Mouse (Mus musculus): ENCODE measurements around the gene Vsnl1. TPM values are rescaled to one million over a fixed set of nuclear protein-coding genes. Genes with fewer than 3 reads are reported as not detected.

Vsnl1 gene
- total and polyA plus RNA-seq, 3 experiments = 0.41 to 0.57 (median 0.57) TPM

DNA sequence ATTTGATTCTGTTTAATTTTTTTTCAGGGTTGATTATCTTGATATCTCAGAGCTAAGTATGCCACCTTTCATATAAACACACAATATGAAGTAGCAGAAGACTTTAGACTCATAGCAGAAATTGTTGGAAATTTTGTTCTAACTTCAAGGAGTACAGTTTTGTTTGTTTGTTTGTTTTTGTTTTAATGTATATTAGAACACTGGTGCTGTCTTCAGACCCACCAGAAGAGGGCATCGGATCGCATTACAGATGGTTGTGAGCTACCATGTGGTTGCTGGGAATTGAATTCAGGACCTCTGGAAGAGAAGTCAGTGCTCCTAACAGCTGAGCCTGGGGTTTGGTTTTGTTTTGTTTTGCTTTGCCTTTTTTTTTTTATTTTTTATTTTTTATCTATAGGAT lies 150.0 kb downstream of the Vsnl1 start:
- intact Hi-C loops (cut with DNase I) = loop anchor here (2.0 to 5.0 kb wide), 2 partner anchors 14 to 89 kb away; no protein-coding TSS in a partner anchor
- Histone ChIP-seq H3K36me3 (ENCODE audit: control insufficient read depth, insufficient read depth, low read length) (peaks cover 13% of the 10 kb centered on the region), H3K27ac (no peak overlapping the region), H3K79me2 (replicated peaks; ENCODE audit: control insufficient read depth, insufficient read depth, low read length) (no peaks in the 10 kb centered on the region), H3K27me3 (ENCODE audit: control insufficient read depth, insufficient read depth, low read length) (no peaks in the 10 kb centered on the region), H3K9ac (ENCODE audit: low read depth, low read length) (no peak overlapping the region), H3K4me1 (ENCODE audit: control insufficient read depth, insufficient read depth, low read length) (no peaks in the 10 kb centered on the region), H3K4me3 (no peak overlapping the region)
- no peak for TF ChIP-seq EP300 (IDR thresholded peaks at IDR 0.05; ENCODE audit: insufficient read depth, low read depth, low read length)
- TF ChIP-seq CTCF (IDR thresholded peaks at IDR 0.05) = peak; percentile 60
- 92% methylated on average over 2 of the region's 2 CpGs for WGBS
- DNase-seq = no peak

DNA sequence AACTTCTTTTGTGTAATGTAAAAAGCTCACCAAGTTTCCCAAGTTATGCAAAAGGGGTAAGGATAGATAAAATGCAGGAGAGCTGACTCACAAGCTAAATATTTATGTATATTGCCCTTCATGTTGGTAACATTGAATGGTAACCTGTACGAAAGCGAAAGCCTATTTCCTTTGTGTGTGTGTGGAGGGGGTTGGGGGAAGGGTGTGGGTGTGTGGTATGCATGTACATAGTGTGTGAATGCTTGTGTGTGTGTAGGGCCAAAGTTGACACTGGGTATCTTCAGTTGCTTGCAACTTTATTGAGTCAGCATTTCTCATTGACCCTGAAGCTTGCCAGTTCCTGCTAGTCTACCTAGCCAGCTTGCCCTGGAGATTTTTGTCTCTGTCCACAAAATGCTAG lies 154.8 kb downstream of the Vsnl1 start:
- Histone ChIP-seq H3K79me2 (replicated peaks; ENCODE audit: control insufficient read depth, insufficient read depth, low read length) (0 out of 2 replicates have a peak, but pooled peaks cover 1% of the 10 kb centered on the region), H3K27ac (no peak overlapping the region), H3K4me1 (ENCODE audit: control insufficient read depth, insufficient read depth, low read length) (no peaks in the 10 kb centered on the region), H3K4me3 (no peak overlapping the region), H3K27me3 (ENCODE audit: control insufficient read depth, insufficient read depth, low read length) (no peaks in the 10 kb centered on the region), H3K36me3 (ENCODE audit: control insufficient read depth, insufficient read depth, low read length) (peaks cover 8% of the 10 kb centered on the region), H3K9ac (ENCODE audit: low read depth, low read length) (no peak overlapping the region)
- intact Hi-C loops (cut with DNase I) = no loop called here
- 92% methylated on average over 2 of the region's 2 CpGs for WGBS
- no peak for DNase-seq
- TF ChIP-seq CTCF (IDR thresholded peaks at IDR 0.05) = no peak
- no peak for TF ChIP-seq EP300 (IDR thresholded peaks at IDR 0.05; ENCODE audit: insufficient read depth, low read depth, low read length)
- no peak for TF ChIP-seq POLR2A (IDR thresholded peaks at IDR 0.05; ENCODE audit: insufficient read depth, low read depth, low read length)

- Histone ChIP-seq H3K79me2 (replicated peaks; ENCODE audit: control insufficient read depth, insufficient read depth, low read length) (peaks cover 3% of the 10 kb centered on the region; the same call in 1 of the 2 replicates), H3K36me3 (ENCODE audit: control insufficient read depth, insufficient read depth, low read length) (peaks cover 5% of the 10 kb centered on the region), H3K27ac (no peak overlapping the region), H3K27me3 (ENCODE audit: control insufficient read depth, insufficient read depth, low read length) (no peaks in the 10 kb centered on the region), H3K4me1 (ENCODE audit: control insufficient read depth, insufficient read depth, low read length) (peaks cover 1% of the 10 kb centered on the region; the same call in 1 of the 2 replicates), H3K9ac (ENCODE audit: low read depth, low read length) (no peak overlapping the region), H3K4me3 (no peak overlapping the region)
- WGBS = 74% methylated on average over 3 of the region's 3 CpGs
- TF ChIP-seq CTCF (IDR thresholded peaks at IDR 0.05) (no peak), POLR2A (IDR thresholded peaks at IDR 0.05; ENCODE audit: insufficient read depth, low read depth, low read length) (no peak), EP300 (IDR thresholded peaks at IDR 0.05; ENCODE audit: insufficient read depth, low read depth, low read length) (no peak)
- no peak for DNase-seq
- intact Hi-C loops (cut with DNase I) = no loop called here
Measured at GRCm38 (mm10) chr12:11279886-11280285, 156.5 kb downstream of the Vsnl1 start.

DNA sequence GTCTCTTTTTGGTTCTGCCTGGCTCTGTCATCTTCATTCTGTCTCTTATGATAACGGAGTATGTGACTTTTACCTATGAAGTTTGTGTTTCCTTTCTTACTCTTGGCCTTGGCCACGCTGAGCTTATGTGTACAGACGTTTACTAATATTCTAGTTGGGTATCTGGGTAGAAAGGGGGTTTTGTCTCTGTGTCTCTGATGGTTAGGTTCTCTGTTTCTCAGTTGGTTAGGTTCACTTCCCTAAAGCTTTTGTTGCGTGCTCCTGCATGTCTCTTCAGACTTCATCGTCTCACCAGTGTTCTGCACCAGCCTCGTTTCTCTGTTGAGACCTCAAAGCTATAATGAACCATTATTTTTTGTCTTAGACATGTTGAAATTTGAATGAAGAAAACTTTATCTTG lies 159.2 kb downstream of the Vsnl1 start:
- H3K79me2 ChIP-seq (replicated peaks; ENCODE audit: control insufficient read depth, insufficient read depth, low read length) = peaks cover 4% of the 10 kb centered on the region; the same call in 1 of the 2 replicates
- intact Hi-C loops (cut with DNase I) = no loop called here
- 93% methylated on average over 6 of the region's 6 CpGs for WGBS
- DNase-seq = no peak
- H3K4me1 ChIP-seq (ENCODE audit: control insufficient read depth, insufficient read depth, low read length) = peaks cover 1% of the 10 kb centered on the region; the same call in 1 of the 2 replicates
- H3K4me3 ChIP-seq = no peak overlapping the region
- TF ChIP-seq EP300 (IDR thresholded peaks at IDR 0.05; ENCODE audit: insufficient read depth, low read depth, low read length) (no peak), POLR2A (IDR thresholded peaks at IDR 0.05; ENCODE audit: insufficient read depth, low read depth, low read length) (no peak), CTCF (IDR thresholded peaks at IDR 0.05) (no peak)
- no peak overlapping the region for H3K9ac ChIP-seq (ENCODE audit: low read depth, low read length)
- no peaks in the 10 kb centered on the region for H3K27me3 ChIP-seq (ENCODE audit: control insufficient read depth, insufficient read depth, low read length)
- H3K27ac ChIP-seq = no peak overlapping the region
- H3K36me3 ChIP-seq (ENCODE audit: control insufficient read depth, insufficient read depth, low read length) = peaks cover 12% of the 10 kb centered on the region

DNA sequence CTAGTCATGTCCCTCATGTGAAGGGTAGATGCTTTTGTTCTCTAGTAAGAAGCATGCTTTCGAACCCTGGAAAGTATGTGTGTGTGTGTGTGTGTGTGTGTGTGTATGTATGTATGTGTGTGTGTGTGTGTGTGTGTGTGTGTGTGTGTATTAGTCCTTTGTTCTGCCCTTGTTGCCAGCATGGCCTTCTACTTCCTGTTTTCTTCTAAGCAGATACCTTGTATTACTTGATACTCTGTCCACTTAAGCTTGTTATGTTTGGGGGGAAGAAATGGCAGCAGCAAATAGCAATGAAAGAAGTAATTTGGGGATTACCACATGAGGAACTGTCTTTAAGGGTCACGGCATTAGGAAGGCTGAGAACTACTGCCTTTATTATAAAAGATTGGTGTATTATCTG lies 159.8 kb downstream of the Vsnl1 start:
- intact Hi-C loops (cut with DNase I) = no loop called here
- DNase-seq = no peak
- Histone ChIP-seq H3K4me1 (ENCODE audit: control insufficient read depth, insufficient read depth, low read length) (peaks cover 1% of the 10 kb centered on the region; the same call in 1 of the 2 replicates), H3K36me3 (ENCODE audit: control insufficient read depth, insufficient read depth, low read length) (peaks cover 12% of the 10 kb centered on the region), H3K79me2 (replicated peaks; ENCODE audit: control insufficient read depth, insufficient read depth, low read length) (peaks cover 4% of the 10 kb centered on the region; the same call in 1 of the 2 replicates), H3K4me3 (no peak overlapping the region), H3K9ac (ENCODE audit: low read depth, low read length) (no peak overlapping the region), H3K27me3 (ENCODE audit: control insufficient read depth, insufficient read depth, low read length) (no peaks in the 10 kb centered on the region), H3K27ac (no peak overlapping the region)
- no peak for TF ChIP-seq CTCF (IDR thresholded peaks at IDR 0.05)
- no peak for TF ChIP-seq POLR2A (IDR thresholded peaks at IDR 0.05; ENCODE audit: insufficient read depth, low read depth, low read length)
- TF ChIP-seq EP300 (IDR thresholded peaks at IDR 0.05; ENCODE audit: insufficient read depth, low read depth, low read length) = no peak
- 94% methylated on average over 2 of the region's 2 CpGs for WGBS

Small RNA genes within 50 kb of the gene (microRNA-seq; reads per million reads assigned to microRNA genes)
- gene Mir7675 = 0 reads per million in 2 experiments

Other genes starting within 250 kb of the Vsnl1 start
- gene Msgn1, start 227.6 kb downstream of the Vsnl1 start, total RNA-seq (2021) = not detected
- gene Msgn1, start 227.6 kb downstream of the Vsnl1 start, polyA plus RNA-seq (2012; rRNA removed) = not detected in 2 replicates
- 1 to 10 TPM in 1 of 2 experiments, under 1 TPM in 1; 0.78 to 1.1 TPM for gene Gen1, start 170.8 kb downstream of the Vsnl1 start, total RNA-seq (2021)
- gene Gen1, start 170.8 kb downstream of the Vsnl1 start, polyA plus RNA-seq (2012; rRNA removed) = 0.16 and 0.23 TPM in 2 replicates
- gene Smc6, start 170.7 kb downstream of the Vsnl1 start, total RNA-seq (2021) = 10 to 100 TPM; 46.0 to 48.3 TPM
- 9.3 and 15.3 TPM in 2 replicates for gene Smc6, start 170.7 kb downstream of the Vsnl1 start, polyA plus RNA-seq (2012; rRNA removed)
- not detected for gene Rad51ap2, start 19.5 kb upstream of the Vsnl1 start, total RNA-seq (2021)
- gene Rad51ap2, start 19.5 kb upstream of the Vsnl1 start, polyA plus RNA-seq (2012; rRNA removed) = not detected in 2 replicates

Data from heart, adult 2 months (tissue).